Mouse (Mus musculus) central nervous system, embryonic 18 days (tissue): ENCODE measurements around the gene Olfr469. TPM values are rescaled to one million over a fixed set of nuclear protein-coding genes. Genes with fewer than 3 reads are reported as not detected.

Source experiments
- polyA plus RNA-seq: library from polyadenylated mRNA; depleted of rRNA; stranded (reverse); fragments of >200 nt; gene quantifications from 2 replicates; pipeline ENCODE4 v1.2.3, GENCODE M21; 2012; rRNA removed

Gene Olfr469
- polyA plus RNA-seq: not detected in 2 replicates

DNA sequence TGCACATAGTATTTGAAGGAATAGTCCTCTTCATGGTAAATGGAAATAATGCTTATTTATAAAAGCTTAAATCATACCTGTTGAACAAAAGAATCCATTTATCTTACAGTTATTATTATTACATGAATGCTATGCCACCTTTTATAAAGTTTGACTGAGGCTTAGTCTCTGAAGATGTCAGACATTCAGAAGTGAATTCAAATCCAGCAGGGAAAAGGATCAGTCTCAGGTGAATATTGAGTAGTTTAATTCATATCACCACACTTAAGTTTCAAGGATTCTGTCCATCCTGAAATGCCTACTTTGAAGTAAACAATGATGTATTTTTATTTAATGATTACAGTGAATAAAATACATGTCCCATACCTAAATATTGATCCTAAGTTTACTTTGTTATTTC, at the start of gene Olfr469:
TSS of gene Olfr469 (minus strand) at position 101 of the 400 bp plus-strand sequence.

DNA sequence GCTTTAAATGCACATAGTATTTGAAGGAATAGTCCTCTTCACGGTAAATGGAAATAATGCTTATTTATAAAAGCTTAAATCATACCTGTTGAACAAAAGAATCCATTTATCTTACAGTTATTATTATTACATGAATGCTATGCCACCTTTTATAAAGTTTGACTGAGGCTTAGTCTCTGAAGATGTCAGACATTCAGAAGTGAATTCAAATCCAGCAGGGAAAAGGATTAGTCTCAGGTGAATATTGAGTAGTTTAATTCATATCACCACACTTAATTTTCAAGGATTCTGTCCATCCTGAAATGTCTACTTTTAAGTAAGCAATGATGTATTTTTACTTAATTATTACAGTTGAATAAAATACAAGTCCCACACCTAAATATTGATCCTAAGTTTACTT, 22.0 kb upstream of the Olfr469 start, which contains the start of gene Olfr470:
TSS of gene Olfr470 (minus strand) at position 101 of the 400 bp plus-strand sequence.

DNA sequence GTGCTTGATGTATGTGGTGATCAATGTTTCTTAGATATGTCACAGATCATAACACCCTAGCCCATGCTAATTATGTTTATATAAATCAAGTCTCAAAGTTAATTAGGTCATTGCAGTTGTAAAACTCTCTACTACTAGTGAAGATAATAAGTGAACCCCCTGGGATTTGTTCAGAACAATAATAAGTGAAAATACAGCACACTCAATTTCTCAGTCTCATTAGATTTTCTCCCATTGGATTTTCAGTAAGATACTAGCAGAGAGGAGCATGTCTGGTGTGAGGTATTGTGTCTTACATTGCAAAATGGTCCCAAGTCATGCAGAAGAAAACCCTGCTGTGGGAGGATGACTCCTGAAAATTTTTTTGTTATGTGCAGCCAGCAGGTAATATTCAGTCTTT, 13.4 kb downstream of the Olfr469 start, which contains the start of gene Olfr467:
TSS of gene Olfr467 (plus strand) at position 301 of the 400 bp plus-strand sequence.

DNA sequence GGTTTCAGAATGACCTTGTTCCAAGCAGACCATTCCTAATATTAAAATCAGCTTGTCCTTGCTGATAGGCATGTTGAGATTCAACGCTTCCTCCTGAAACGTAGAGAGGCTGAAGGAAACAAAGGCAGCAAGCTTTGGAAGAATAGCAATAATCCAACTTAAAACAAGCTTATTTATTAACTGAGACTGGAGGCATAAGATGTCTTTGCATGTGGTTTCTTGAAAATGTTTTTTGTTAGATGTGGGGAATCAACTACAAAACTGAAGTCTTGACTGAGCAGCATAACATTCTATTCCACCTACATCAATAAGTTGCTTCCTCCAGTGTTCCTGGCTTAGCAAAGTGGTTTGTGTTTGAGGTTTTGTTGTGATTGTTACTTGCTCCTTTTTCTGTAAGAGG, 24.2 kb downstream of the Olfr469 start, which contains the start of gene Ovch2:
TSS of gene Ovch2 (minus strand) at position 101 of the 400 bp plus-strand sequence.

Other genes with a start within 250 kb of the Olfr469 start
- 2.0 and 2.6 TPM in 2 replicates for gene Ppfibp2, start 230.3 kb downstream of the Olfr469 start, polyA plus RNA-seq
- not detected in 2 replicates for gene 5330417H12Rik, start 200.4 kb downstream of the Olfr469 start, polyA plus RNA-seq
- 0.16 and 0.37 TPM in 2 replicates for gene Cyb5r2, start 67.5 kb downstream of the Olfr469 start, polyA plus RNA-seq
- not detected in 2 replicates for gene Ovch2, start 24.3 kb downstream of the Olfr469 start, polyA plus RNA-seq
- gene Olfr467, start 13.3 kb downstream of the Olfr469 start, polyA plus RNA-seq: not detected in 2 replicates
- gene Olfr470, start 21.9 kb upstream of the Olfr469 start, polyA plus RNA-seq: not detected in 2 replicates
- gene Olfr472, start 72.4 kb upstream of the Olfr469 start, polyA plus RNA-seq: not detected in 2 replicates
- gene Olfr473, start 104.9 kb upstream of the Olfr469 start, polyA plus RNA-seq: not detected in 2 replicates
- not detected in 2 replicates for gene Olfr474, start 129.1 kb upstream of the Olfr469 start, polyA plus RNA-seq
- gene Olfr476, start 139.3 kb upstream of the Olfr469 start, polyA plus RNA-seq: not detected in 2 replicates
- not detected in 2 replicates for gene Olfr477, start 161.2 kb upstream of the Olfr469 start, polyA plus RNA-seq
- gene Olfr478, start 208.4 kb upstream of the Olfr469 start, polyA plus RNA-seq: not detected in 2 replicates
- gene Olfr479, start 225.2 kb upstream of the Olfr469 start, polyA plus RNA-seq: not detected in 2 replicates
- gene Olfr480, start 241.8 kb upstream of the Olfr469 start, polyA plus RNA-seq: not detected in 2 replicates